Mouse (Mus musculus): ENCODE data around the gene Fbxl14.
"Not testable (repeated sequence)": the region's sequence is repeated elsewhere in the genome, so short reads cannot be mapped to it uniquely, and the experiment has no call there.

Gene Fbxl14

GRCm38 (mm10) chr6:119479343-119479875 lies at the start of gene Fbxl14:
TSS of gene Fbxl14 (plus strand) at chr6:119479668.
- DNase-seq (ENCODE audit: low read depth) = no peak

- DNase-seq (ENCODE audit: low read depth) = peak; percentile 40
These were observed 49.0 kb upstream of the Fbxl14 start for GRCm38 (mm10) chr6:119430508-119430907.

- DNase-seq (ENCODE audit: low read depth) = no peak
These were observed 47.6 kb upstream of the Fbxl14 start for GRCm38 (mm10) chr6:119431751-119432324.

- no peak for DNase-seq (ENCODE audit: low read depth)
These were observed 45.1 kb upstream of the Fbxl14 start for GRCm38 (mm10) chr6:119434394-119434793.

- no peak for DNase-seq (ENCODE audit: low read depth)
These were observed 41.3 kb upstream of the Fbxl14 start for GRCm38 (mm10) chr6:119437894-119438761.

- DNase-seq (ENCODE audit: low read depth) = not testable (repeated sequence)
These were observed 36.7 kb upstream of the Fbxl14 start for GRCm38 (mm10) chr6:119442729-119443128.

- peak; percentile 53 for DNase-seq (ENCODE audit: low read depth)
These were observed 35.5 kb upstream of the Fbxl14 start for GRCm38 (mm10) chr6:119443742-119444645.

- DNase-seq (ENCODE audit: low read depth) = no peak
These were observed 33.5 kb upstream of the Fbxl14 start for GRCm38 (mm10) chr6:119445671-119446607.

- DNase-seq (ENCODE audit: low read depth) = no peak
These were observed 31.0 kb upstream of the Fbxl14 start for GRCm38 (mm10) chr6:119448321-119449059.

GRCm38 (mm10) chr6:119449060-119449499 lies 30.4 kb upstream of the Fbxl14 start:
- DNase-seq (ENCODE audit: low read depth) = no peak

- DNase-seq (ENCODE audit: low read depth) = no peak
These were observed 28.2 kb upstream of the Fbxl14 start for GRCm38 (mm10) chr6:119450965-119451943.

GRCm38 (mm10) chr6:119451981-119452499 lies 27.4 kb upstream of the Fbxl14 start:
- DNase-seq (ENCODE audit: low read depth) = no peak

GRCm38 (mm10) chr6:119458166-119458565 lies 21.3 kb upstream of the Fbxl14 start:
- no peak for DNase-seq (ENCODE audit: low read depth)

GRCm38 (mm10) chr6:119459041-119459440 lies 20.4 kb upstream of the Fbxl14 start:
- DNase-seq (ENCODE audit: low read depth) = no peak

- DNase-seq (ENCODE audit: low read depth) = no peak
These were observed 19.1 kb upstream of the Fbxl14 start for GRCm38 (mm10) chr6:119460391-119460790.

- no peak for DNase-seq (ENCODE audit: low read depth)
These were observed 13.3 kb upstream of the Fbxl14 start for GRCm38 (mm10) chr6:119466161-119466560.

- peak; percentile 74 for DNase-seq (ENCODE audit: low read depth)
These were observed 12.3 kb upstream of the Fbxl14 start for GRCm38 (mm10) chr6:119466921-119467784.

GRCm38 (mm10) chr6:119467785-119468059 lies 11.7 kb upstream of the Fbxl14 start:
- no peak for DNase-seq (ENCODE audit: low read depth)

Data from fibroblast of lung, adult 2 months (primary cell).